Mouse (Mus musculus) MEL-GATA-1-ER (cell line): ENCODE data around the gene Pitpnm1.

Experiments
- DNase-seq: peaks from one replicate; pipeline ENCODE4 v3.0.0-alpha.2; 2012; ENCODE audit warnings: low read depth; ENCODE audit errors: extremely low read depth

Pitpnm1 gene

DNA sequence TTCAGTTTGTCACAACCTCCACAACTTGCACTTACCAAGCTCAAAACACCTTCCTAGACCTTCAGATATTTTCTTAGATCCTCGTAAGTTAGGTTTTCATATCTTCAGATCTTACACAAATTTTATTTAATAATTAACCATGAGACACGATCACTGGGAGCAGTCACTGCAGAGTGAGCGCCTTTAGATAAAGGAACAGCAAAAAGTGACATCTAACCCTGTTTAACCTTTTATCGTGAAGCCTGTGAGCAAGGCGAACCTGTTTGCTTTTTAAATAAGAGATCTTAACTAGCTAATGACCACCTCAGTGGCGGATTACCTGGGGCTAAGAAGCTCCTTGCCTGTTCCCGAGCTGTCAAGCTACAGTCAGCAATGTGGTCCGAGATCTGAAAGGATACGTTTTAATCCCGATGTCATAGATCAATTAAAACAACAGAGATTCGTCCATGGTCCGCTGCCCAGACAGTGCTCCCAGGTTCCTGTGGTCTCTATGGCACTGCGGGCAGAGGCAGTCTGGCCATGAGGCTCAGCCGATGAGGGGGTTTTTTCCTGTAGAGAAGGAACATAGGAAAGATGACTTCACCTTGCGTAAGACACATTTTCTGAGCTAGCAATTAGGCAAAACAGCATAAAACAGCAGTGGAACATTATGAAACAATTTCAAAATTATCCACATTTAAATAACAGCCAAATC, 30.9 kb upstream of the Pitpnm1 start:
- no peak for DNase-seq

DNA sequence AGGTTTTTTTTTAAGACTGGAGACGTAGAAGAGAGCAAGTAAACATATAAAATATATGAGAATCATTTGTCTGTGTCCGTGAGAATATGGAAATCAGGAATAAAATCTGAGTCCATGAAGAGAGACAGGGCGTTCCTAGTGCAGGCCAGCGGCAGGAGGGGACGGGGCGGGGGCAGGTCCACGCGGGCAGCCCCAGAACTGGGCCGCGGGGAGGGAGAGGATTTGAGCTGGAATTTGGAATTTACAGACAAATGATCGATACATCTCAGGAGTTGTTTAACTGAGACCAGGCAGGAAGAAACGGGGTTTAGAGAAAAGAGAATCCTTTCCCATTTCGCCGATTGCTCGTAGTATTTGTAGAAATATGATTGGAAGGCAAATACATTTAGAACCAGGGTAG, 29.5 kb upstream of the Pitpnm1 start:
- no peak for DNase-seq

- no peak for DNase-seq
Measured at GRCm38 (mm10) chr19:4070756-4071155, 29.0 kb upstream of the Pitpnm1 start.

DNA sequence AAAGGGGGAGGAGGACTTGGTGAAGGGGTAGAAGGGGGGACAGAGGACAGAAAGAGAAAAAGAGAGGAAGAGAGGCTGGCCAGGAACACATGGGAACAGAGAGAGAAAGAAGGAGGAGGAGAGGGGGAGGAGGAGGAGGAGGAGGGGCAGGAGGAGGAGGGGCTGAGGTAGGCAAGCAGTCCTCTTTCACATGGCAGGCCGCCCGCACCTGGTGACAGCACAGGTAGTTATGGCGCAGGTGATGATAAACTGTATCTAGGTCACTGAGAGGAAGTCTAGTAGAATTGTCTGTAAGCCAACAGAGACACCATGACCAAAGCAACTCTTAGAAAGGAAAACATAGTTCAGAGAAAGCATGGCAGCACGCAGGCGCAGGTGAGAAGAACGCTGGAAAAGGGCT, 28.4 kb upstream of the Pitpnm1 start:
- DNase-seq, result no peak

GRCm38 (mm10) chr19:4072706-4073424, 26.9 kb upstream of the Pitpnm1 start:
- DNase-seq, result no peak

- no peak for DNase-seq
Measured at GRCm38 (mm10) chr19:4075531-4075930, 24.3 kb upstream of the Pitpnm1 start.

- no peak for DNase-seq
Measured at GRCm38 (mm10) chr19:4079594-4079993, 20.2 kb upstream of the Pitpnm1 start.

GRCm38 (mm10) chr19:4080511-4081009, 19.2 kb upstream of the Pitpnm1 start:
- DNase-seq, result no peak

DNA sequence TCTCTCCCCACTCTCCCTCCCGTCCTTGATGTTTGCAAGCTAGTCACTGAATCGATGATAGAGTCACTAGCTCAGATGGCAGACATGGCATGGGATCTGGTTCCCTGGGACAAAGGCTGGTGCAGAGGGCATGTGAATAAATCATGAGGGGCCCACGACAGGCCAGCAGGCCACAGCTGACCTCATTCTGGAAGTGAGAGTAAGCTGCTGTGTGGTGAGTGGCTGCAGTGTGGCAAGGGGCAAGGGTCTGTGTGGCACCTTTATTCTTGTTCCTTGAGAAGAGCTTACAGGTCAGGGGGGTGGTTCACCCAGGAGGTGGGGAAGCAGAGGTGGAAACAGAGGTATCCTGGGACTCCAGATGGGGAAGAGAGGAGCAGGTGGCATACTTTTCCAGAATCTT, 18.4 kb upstream of the Pitpnm1 start, which contains the start of gene Cabp2:
Cabp2 (plus strand) TSS at position 185 of the 400 bp plus-strand sequence.
- no peak for DNase-seq

- DNase-seq, result no peak
Measured at GRCm38 (mm10) chr19:4082219-4082965, 17.4 kb upstream of the Pitpnm1 start.

GRCm38 (mm10) chr19:4083316-4083715, 16.5 kb upstream of the Pitpnm1 start:
- DNase-seq, result no peak

DNA sequence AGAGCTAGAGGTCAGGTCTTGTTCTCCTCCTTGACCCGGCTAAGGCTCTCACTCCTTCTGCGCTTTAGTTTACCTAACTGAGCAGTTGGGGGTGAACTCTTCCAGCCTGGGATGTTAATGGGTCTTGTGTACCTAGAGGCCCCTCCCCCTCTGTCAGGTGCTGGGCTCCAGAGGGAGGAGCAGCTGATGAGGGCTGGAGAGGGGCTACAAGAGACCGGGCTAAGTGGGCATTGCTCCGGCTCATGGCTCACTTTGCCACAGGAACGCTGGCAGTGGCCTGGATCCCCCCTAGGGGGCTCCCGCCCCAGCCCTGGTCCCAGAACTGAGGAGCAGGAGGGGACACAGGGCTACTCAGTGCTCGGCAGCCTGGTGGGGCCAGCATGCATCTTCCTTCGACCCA, 16.0 kb upstream of the Pitpnm1 start:
- no peak for DNase-seq

DNA sequence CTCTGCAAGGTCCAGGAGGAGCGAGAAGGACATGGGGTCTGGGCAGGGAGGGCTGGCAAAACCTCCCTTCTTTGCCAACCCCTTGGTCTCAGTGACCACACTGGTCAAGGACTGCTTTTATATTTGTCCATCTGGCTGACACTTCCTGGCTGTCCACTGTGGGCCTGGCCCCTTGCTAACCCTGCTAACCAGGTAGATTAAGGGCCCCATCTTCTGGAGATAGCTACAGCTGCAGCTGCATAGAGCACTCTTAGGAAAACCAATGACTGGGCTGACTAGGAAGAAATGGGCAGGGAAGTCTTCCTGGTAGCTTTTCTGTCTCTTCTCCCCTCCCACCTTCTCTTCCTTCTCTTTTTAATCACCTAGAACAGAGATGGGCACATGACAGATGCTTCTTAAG, 14.8 kb upstream of the Pitpnm1 start:
- DNase-seq, result no peak

DNA sequence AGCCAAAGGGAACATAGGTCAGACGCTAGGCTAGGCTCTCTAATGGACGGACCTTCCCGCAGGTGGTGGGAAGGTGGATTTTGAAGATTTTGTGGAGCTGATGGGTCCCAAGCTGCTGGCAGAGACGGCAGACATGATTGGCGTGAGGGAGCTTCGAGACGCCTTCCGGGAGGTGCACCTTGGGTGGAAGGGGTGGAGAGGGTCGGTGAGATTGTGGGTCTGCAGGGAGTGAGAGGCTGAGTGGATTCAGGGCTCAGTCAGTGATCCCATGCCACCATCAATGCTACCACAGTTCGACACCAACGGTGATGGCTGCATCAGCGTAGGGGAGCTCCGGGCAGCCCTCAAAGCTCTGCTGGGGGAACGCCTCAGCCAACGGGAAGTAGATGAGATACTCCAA, 13.6 kb upstream of the Pitpnm1 start:
- no peak for DNase-seq

DNA sequence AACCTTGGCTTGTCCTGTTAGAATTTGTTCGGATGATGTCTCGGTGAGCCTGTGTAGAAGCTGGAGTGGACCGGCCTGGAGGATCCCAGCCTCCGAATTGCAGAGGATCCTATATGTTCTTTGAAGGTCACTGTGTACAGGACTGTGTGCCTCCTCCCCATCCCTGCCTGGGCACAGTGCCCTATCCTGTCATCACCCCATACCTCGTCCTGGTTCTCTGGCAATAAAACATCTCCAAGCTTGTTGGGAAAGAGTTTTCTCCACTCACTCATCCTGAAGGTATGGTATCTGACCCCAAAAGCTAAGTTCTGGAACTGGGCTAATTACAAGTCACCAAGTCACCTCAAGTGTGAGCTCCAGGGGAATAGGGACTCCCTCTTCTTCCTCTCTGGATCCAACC, 12.7 kb upstream of the Pitpnm1 start:
- DNase-seq, result no peak

- peak; percentile 33 for DNase-seq
Measured at GRCm38 (mm10) chr19:4088146-4088545, 11.7 kb upstream of the Pitpnm1 start.

DNA sequence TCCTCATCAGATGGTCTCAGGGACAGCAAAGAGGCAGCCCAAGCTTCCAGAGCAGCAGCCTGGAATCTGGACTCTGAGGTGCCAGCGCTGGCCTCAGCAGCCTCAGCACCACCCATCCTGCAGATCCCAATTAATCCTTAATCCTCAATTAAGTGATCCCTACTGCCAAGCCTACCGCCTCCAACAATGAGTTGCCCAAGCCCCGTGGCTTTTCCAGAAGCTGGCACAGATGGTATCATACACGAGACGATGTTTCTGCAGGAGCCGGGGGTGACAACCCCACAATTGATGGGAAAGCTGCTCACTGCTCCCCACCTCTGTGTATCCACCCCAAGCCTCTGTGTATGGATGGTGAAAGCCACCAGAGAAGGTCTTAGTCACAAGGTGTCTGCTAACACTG, 10.7 kb upstream of the Pitpnm1 start:
- no peak for DNase-seq

DNA sequence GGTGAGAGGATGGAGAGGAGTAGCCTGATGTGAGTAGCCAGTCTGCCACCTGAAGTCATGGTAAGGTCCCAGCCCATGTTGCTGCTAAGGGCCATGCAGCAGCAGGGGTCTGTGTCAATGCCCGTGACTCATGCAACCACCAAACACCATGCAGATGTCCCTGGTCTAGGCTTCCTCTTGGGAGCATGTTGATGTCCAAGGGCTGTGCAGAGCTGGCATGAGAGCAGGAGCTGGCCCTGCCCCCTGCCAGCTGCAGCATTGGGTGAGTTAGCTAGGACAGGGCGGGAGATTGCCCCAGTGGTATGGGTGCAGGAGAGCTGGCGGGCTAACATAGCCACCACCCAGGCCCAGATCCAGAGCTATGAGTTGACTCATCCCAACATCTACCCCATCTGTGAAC, 9.4 kb upstream of the Pitpnm1 start:
- no peak for DNase-seq

- no peak for DNase-seq
Measured at GRCm38 (mm10) chr19:4091383-4091782, 8.4 kb upstream of the Pitpnm1 start.

- DNase-seq, result no peak
Measured at GRCm38 (mm10) chr19:4092750-4093149, 7.0 kb upstream of the Pitpnm1 start.

- no peak for DNase-seq
Measured at GRCm38 (mm10) chr19:4093772-4094171, 6.0 kb upstream of the Pitpnm1 start.

DNA sequence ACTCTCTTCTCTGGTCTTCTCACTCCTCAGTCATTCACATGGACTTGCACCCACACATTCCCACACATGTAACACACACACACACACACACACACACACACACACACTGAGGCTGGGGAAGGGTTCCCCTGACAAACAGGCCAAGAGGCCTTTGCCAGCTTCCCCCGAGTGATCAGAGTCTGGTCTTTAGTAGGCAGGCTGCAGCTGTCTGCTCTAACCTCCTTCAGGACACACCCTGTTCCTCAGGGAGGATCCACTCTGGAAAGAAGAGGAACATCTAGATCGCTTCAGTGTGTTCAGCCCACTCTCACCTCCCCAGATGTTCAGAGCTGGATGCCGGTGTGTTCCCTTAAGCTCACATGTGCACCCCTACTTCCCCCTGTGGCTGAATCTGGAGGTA, 5.5 kb upstream of the Pitpnm1 start:
- no peak for DNase-seq
